Comparison of ENCODE assay signal across 12 mouse cellular contexts in the genomic region with DNA sequence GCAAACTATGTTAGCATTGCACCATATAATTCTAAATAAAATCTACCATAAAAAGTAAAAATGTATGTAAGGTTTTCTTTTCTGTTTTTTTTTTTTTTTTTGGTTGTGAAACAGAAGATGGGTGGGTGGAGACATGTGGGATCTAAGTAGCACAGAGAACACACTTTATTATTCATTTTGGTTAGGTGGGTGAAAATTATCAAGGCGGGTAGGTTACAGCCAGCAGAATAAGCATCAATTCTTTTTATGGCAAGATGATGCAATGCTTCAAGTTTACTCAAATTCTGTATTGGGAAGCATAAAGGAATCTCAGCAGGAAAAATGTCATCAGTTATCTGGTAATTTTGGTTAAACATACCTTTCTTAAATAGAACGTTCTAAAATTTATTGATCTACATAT.
"Had no signal": no experiment of that assay in that cellular context is flagged by ENCODE, and none has a peak within 500 bp of the region (broad histone marks: within the 10 kb centered on the region; RNA-seq: fewer than 3 reads in every experiment).

No protein-coding gene starts in this region.

- DNase-seq: lung, adult 18-20 months; lung, embryonic 14.5 days; lung, postnatal 10 days; lung, postnatal 4 days; midbrain, embryonic 14.5 days; retina, postnatal 1 day; right cerebral cortex, postnatal 14 days; right cerebral cortex, postnatal 4 days; spleen, adult 18-20 months; thymus, adult 2 months; thymus, postnatal 25 days; thymus, postnatal 4 days had no signal
